Mouse (Mus musculus) liver, adult 2 months (tissue): ENCODE measurements around the gene Lao1. TPM values are rescaled to one million over a fixed set of nuclear protein-coding genes. Genes with fewer than 3 reads are reported as not detected.

Source experiments
- DNase-seq: peaks from one replicate; pipeline ENCODE4 v3.0.0-alpha.2; 2011; ENCODE audit warnings: low read depth, low spot score; ENCODE audit errors: extremely low read depth
- H3K27ac ChIP-seq: fragments of 200-500 bp; replicated peaks from 2 replicates; pipeline ENCODE4 v1.5.1; 2012; ENCODE audit warnings: low read depth, mild to moderate bottlenecking, control low read depth, inconsistent platforms, low read length; ENCODE audit not compliant: insufficient read depth
- H3K27me3 ChIP-seq: fragments of 200-500 bp; 2 replicates; pipeline ENCODE4 v1.6.1; 2012; ENCODE audit warnings: mild to moderate bottlenecking, moderate library complexity, low read length, inconsistent platforms; ENCODE audit not compliant: control insufficient read depth, insufficient read depth
- H3K36me3 ChIP-seq: fragments of 200-500 bp; 2 replicates; pipeline ENCODE4 v1.6.1; 2012; ENCODE audit warnings: low read length, inconsistent platforms; ENCODE audit not compliant: control insufficient read depth, insufficient read depth
- H3K4me1 ChIP-seq: fragments of 200-500 bp; 2 replicates; pipeline ENCODE4 v1.6.1; 2011; ENCODE audit warnings: low read length; ENCODE audit not compliant: control insufficient read depth, insufficient read depth
- H3K4me3 ChIP-seq: fragments of 200-500 bp; 2 replicates; pipeline ENCODE4 v1.5.1; 2011; ENCODE audit warnings: low read depth, mild to moderate bottlenecking, control low read depth, low read length, moderate library complexity; ENCODE audit not compliant: insufficient read depth
- H3K79me2 ChIP-seq: fragments of 200-500 bp; 2 replicates; pipeline ENCODE4 v1.6.1; 2012; ENCODE audit warnings: inconsistent platforms, mild to moderate bottlenecking, low read length, moderate library complexity; ENCODE audit not compliant: control insufficient read depth, insufficient read depth
- H3K9ac ChIP-seq: fragments of 200-500 bp; 2 replicates; pipeline ENCODE4 v1.6.1; 2012; ENCODE audit warnings: low read depth, mild to moderate bottlenecking, control low read depth, inconsistent platforms, low read length
- CTCF ChIP-seq: fragments of 200-500 bp; IDR thresholded peaks from 2 replicates; pipeline ENCODE4 v1.5.1; 2011; ENCODE audit warnings: low read depth, low read length, control low read depth
- POLR2A ChIP-seq: fragments of 200-500 bp; IDR thresholded peaks from 2 replicates; pipeline ENCODE4 v1.6.1; 2011; ENCODE audit warnings: low read length, control low read depth; ENCODE audit not compliant: insufficient read depth; ENCODE audit errors: extremely low read depth
- WGBS: fragments of 180-500 bp; shearing (Covaris S2); methylation state at CpG from one replicate; pipeline ENCODE4 v1.1.7; 2018; 5-methylcytosine and 5-hydroxymethylcytosine counted together
- polyA plus RNA-seq: library from polyadenylated mRNA; depleted of rRNA; stranded (reverse); fragments of >200 nt; gene quantifications from 2 replicates; pipeline ENCODE4 v1.2.3, GENCODE M21; 2012
- total RNA-seq: library from RNA; depleted of rRNA; stranded (reverse); fragments of >200 nt; gene quantifications from 2 replicates; pipeline ENCODE4 v1.2.3, GENCODE M21; 2014

The Lao1 gene
- total and polyA plus RNA-seq, 2 experiments = not detected

GRCm38 (mm10) chr4:118973281-118973680 lies 11.9 kb downstream of the Lao1 start:
- no peak overlapping the region for H3K27ac ChIP-seq

GRCm38 (mm10) chr4:118985291-118985690 lies 23.9 kb downstream of the Lao1 start:
- no peaks in the 10 kb centered on the region for H3K27me3 ChIP-seq
- DNase-seq = no peak
- H3K79me2 ChIP-seq = no peaks in the 10 kb centered on the region
- H3K4me3 ChIP-seq = no peak overlapping the region
- H3K4me1 ChIP-seq = no peaks in the 10 kb centered on the region
- no peak overlapping the region for H3K9ac ChIP-seq
- H3K36me3 ChIP-seq = no peaks in the 10 kb centered on the region
- WGBS = 84% methylated on average over 4 of the region's 4 CpGs
- no peak overlapping the region for H3K27ac ChIP-seq
- TF ChIP-seq POLR2A = no peak
- TF ChIP-seq CTCF = no peak

More at GRCm38 (mm10) chr4:118973281-118973680, 11.9 kb downstream of the Lao1 start:
- H3K4me1 ChIP-seq = no peaks in the 10 kb centered on the region
- H3K36me3 ChIP-seq = no peaks in the 10 kb centered on the region
- 90% methylated on average over 2 of the region's 2 CpGs for WGBS
- no peaks in the 10 kb centered on the region for H3K79me2 ChIP-seq
- H3K9ac ChIP-seq = no peak overlapping the region
- H3K27me3 ChIP-seq = no peaks in the 10 kb centered on the region
- TF ChIP-seq POLR2A (no peak), CTCF (no peak)
- DNase-seq = no peak
- no peak overlapping the region for H3K4me3 ChIP-seq

- TF ChIP-seq POLR2A (no peak), CTCF (peak; percentile 50; the same call in 1 of the 2 replicates)
- Histone ChIP-seq H3K36me3 (no peaks in the 10 kb centered on the region), H3K4me1 (no peaks in the 10 kb centered on the region), H3K79me2 (no peaks in the 10 kb centered on the region), H3K27me3 (no peaks in the 10 kb centered on the region), H3K9ac (no peak overlapping the region), H3K4me3 (no peak overlapping the region), H3K27ac (no peak overlapping the region)
- WGBS = 3% methylated on average over 3 of the region's 3 CpGs
- peak; percentile 39 for DNase-seq
Measured at GRCm38 (mm10) chr4:118988535-118988934, 27.2 kb downstream of the Lao1 start.

DNA sequence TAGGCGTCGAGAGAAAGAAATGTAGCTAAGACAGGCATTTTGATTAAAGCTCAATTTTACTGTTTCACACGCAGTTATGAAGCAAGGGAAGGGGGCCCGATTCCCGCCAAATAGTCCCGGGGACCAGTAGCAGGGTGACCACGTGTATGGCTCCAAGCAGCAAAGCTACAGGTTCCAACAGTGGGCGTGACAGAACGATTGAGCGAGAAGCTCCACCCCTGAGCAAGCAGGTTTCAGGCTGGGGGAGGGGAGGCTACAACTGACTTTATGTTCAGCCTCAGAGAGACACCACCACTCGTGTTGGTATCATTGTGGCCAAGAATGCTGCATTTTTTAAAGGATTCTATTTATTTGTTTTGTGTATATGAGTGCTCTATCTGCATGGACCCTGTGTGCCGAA lies 28.0 kb downstream of the Lao1 start:
- WGBS = 28% methylated on average over 12 of the region's 12 CpGs

DNA sequence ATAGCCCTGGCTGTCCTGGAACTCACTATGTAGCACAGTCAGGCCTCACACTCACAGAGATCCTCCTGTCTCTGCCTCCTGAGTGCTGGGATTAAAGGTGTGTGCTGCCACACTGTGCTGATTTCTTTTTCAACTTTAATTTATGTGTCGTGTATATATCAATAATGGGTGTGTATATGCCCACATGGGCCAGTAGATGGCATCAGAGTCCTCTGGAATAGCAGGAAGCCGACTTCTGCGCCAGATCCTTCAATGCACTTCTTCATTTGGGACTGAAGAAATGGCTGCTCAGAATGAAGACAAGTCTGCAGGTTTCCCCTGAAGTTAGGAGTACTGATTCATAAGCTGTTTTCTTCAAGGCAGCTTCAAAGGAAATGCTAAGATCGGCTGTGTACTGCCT lies 30.4 kb downstream of the Lao1 start:
- Histone ChIP-seq H3K79me2 (no peaks in the 10 kb centered on the region), H3K27me3 (no peaks in the 10 kb centered on the region), H3K36me3 (no peaks in the 10 kb centered on the region), H3K9ac (no peak overlapping the region), H3K4me1 (no peaks in the 10 kb centered on the region), H3K27ac (no peak overlapping the region), H3K4me3 (no peak overlapping the region)
- DNase-seq = peak; percentile 15
- TF ChIP-seq POLR2A (no peak), CTCF (0 out of 2 replicates have a peak, but pooled peaks have one; percentile 10)
- WGBS = 40% methylated on average over 4 of the region's 4 CpGs

More for the DNA sequence above, 28.0 kb downstream of the Lao1 start:
- Histone ChIP-seq H3K9ac (no peak overlapping the region), H3K36me3 (no peaks in the 10 kb centered on the region), H3K27ac (no peak overlapping the region), H3K27me3 (no peaks in the 10 kb centered on the region), H3K79me2 (no peaks in the 10 kb centered on the region), H3K4me3 (no peak overlapping the region), H3K4me1 (no peaks in the 10 kb centered on the region)
- TF ChIP-seq POLR2A = no peak
- TF ChIP-seq CTCF = no peak
- no peak for DNase-seq

GRCm38 (mm10) chr4:118997127-118997542 lies 35.8 kb downstream of the Lao1 start:
- H3K79me2 ChIP-seq = no peaks in the 10 kb centered on the region
- no peak overlapping the region for H3K4me3 ChIP-seq
- TF ChIP-seq POLR2A = no peak
- no peak for TF ChIP-seq CTCF
- no peaks in the 10 kb centered on the region for H3K36me3 ChIP-seq
- DNase-seq = no peak
- no peak overlapping the region for H3K27ac ChIP-seq
- 91% methylated on average over 14 of the region's 14 CpGs for WGBS
- no peak overlapping the region for H3K9ac ChIP-seq
- H3K4me1 ChIP-seq = no peaks in the 10 kb centered on the region
- no peaks in the 10 kb centered on the region for H3K27me3 ChIP-seq
